Mouse (Mus musculus) hindbrain, embryonic 12.5 days (tissue): Measurements from ENCODE around the gene Thnsl2. TPM values are rescaled to one million over a fixed set of nuclear protein-coding genes. Genes with fewer than 3 reads are reported as not detected.
A peak's percentile ranks its signal among the peaks of the same experiment; 100 is the strongest.

Experiments
- ATAC-seq: fragments of 200-750 bp; cut with Nextera tagmentation; 2 replicates; pipeline ENCODE4 v1.8.0; 2017; ENCODE audit warnings: moderate TSS enrichment; ENCODE audit not compliant: low FRiP score
- H3K27ac ChIP-seq: fragments of 300-500 bp; sonication (generic); 2 replicates; pipeline ENCODE4 v1.5.1; 2016; ENCODE audit warnings: mild to moderate bottlenecking
- H3K27me3 ChIP-seq: fragments of 300-500 bp; sonication (generic); 2 replicates; pipeline ENCODE4 v1.6.1; 2016; ENCODE audit warnings: mild to moderate bottlenecking
- H3K36me3 ChIP-seq: fragments of 300-500 bp; sonication (generic); 2 replicates; pipeline ENCODE4 v1.6.1; 2016; ENCODE audit warnings: mild to moderate bottlenecking
- H3K4me1 ChIP-seq: fragments of 300-500 bp; sonication (generic); 2 replicates; pipeline ENCODE4 v1.6.1; 2016
- H3K4me2 ChIP-seq: fragments of 300-500 bp; sonication (generic); replicated peaks from 2 replicates; pipeline ENCODE4 v1.6.1; 2016; ENCODE audit warnings: mild to moderate bottlenecking
- H3K4me3 ChIP-seq: fragments of 300-500 bp; sonication (generic); 2 replicates; pipeline ENCODE4 v1.5.1; 2016; ENCODE audit warnings: mild to moderate bottlenecking
- H3K9ac ChIP-seq: fragments of 300-500 bp; sonication (generic); 2 replicates; pipeline ENCODE4 v1.6.1; 2016; ENCODE audit warnings: mild to moderate bottlenecking, moderate library complexity
- H3K9me3 ChIP-seq: fragments of 300-500 bp; sonication (generic); replicated peaks from 2 replicates; pipeline ENCODE4 v1.6.1; 2016; ENCODE audit warnings: mild to moderate bottlenecking
- WGBS: fragments of 180-500 bp; shearing (Covaris S2); methylation state at CpG from one replicate; pipeline ENCODE4 v1.1.7; 2016; 5-methylcytosine and 5-hydroxymethylcytosine counted together
- polyA plus RNA-seq: library from polyadenylated mRNA; unstranded; fragments of >200 nt; fragmentation: Nextera tagmentation; extraction: Ambion mirVana; gene quantifications from 2 replicates; pipeline ENCODE4 v1.2.1, GENCODE M21; 2016

Gene Thnsl2
- polyA plus RNA-seq, 1 experiment from 2014 or later = 5.4 TPM

GRCm38 (mm10) chr6:71156674-71157326 lies 12.6 kb upstream of the Thnsl2 start:
- Histone ChIP-seq H3K36me3 (no peaks in the 10 kb centered on the region), H3K9ac (no peak overlapping the region), H3K4me2 (no peak overlapping the region), H3K9me3 (no peaks in the 10 kb centered on the region), H3K27me3 (no peaks in the 10 kb centered on the region), H3K27ac (no peak overlapping the region), H3K4me3 (no peak overlapping the region), H3K4me1 (no peaks in the 10 kb centered on the region)
- no peak for ATAC-seq
- whole genome bisulfite sequencing = 81% methylated on average over 5 of the region's 5 CpGs

- Histone ChIP-seq H3K36me3 (no peaks in the 10 kb centered on the region), H3K27me3 (no peaks in the 10 kb centered on the region), H3K27ac (no peak overlapping the region), H3K4me1 (0 out of 2 replicates have a peak, but pooled peaks cover 3% of the 10 kb centered on the region), H3K9me3 (no peaks in the 10 kb centered on the region), H3K4me3 (no peak overlapping the region), H3K9ac (no peak overlapping the region), H3K4me2 (no peak overlapping the region)
- no peak for ATAC-seq
- WGBS = 81% methylated on average over 6 of the region's 6 CpGs
These were observed 10.6 kb upstream of the Thnsl2 start for GRCm38 (mm10) chr6:71154861-71155260.

DNA sequence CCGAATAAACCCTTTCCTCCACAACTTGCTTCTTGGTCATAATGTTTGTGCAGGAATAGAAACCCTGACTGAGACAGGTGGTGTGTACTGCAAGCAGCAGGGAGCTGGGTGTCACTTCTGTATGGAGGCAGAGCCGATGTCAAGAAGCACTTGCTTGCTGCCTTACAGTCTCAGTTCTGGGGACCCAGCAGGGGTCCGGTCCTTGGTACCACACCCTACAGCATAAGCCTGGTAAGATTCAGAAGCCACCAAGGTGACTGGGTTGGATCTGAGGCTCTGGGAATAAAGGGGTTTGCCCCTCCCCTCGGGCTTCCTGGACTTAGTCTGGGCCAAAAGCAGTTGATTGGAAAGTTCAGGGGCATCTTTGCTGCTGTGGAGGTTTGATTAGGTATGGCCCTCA lies 9.2 kb upstream of the Thnsl2 start:
- no peak overlapping the region for H3K4me3 ChIP-seq
- WGBS = 82% methylated on average over 4 of the region's 4 CpGs
- no peaks in the 10 kb centered on the region for H3K9me3 ChIP-seq
- no peaks in the 10 kb centered on the region for H3K36me3 ChIP-seq
- H3K4me1 ChIP-seq = 0 out of 2 replicates have a peak, but pooled peaks cover 3% of the 10 kb centered on the region
- H3K27ac ChIP-seq = no peak overlapping the region
- H3K4me2 ChIP-seq = no peak overlapping the region
- no peak for ATAC-seq
- H3K27me3 ChIP-seq = no peaks in the 10 kb centered on the region
- H3K9ac ChIP-seq = no peak overlapping the region

- Histone ChIP-seq H3K4me2 (no peak overlapping the region), H3K9ac (no peak overlapping the region), H3K4me3 (no peak overlapping the region), H3K36me3 (no peaks in the 10 kb centered on the region), H3K27ac (no peak overlapping the region), H3K27me3 (no peaks in the 10 kb centered on the region), H3K4me1 (0 out of 2 replicates have a peak, but pooled peaks cover 3% of the 10 kb centered on the region), H3K9me3 (no peaks in the 10 kb centered on the region)
- no peak for ATAC-seq
- WGBS = 41% methylated on average over 10 of the region's 10 CpGs
These were observed 6.9 kb upstream of the Thnsl2 start for GRCm38 (mm10) chr6:71151098-71151497.

GRCm38 (mm10) chr6:71149534-71149933 lies 5.3 kb upstream of the Thnsl2 start:
- Histone ChIP-seq H3K36me3 (no peaks in the 10 kb centered on the region), H3K9me3 (no peaks in the 10 kb centered on the region), H3K4me3 (no peak overlapping the region), H3K27me3 (no peaks in the 10 kb centered on the region), H3K27ac (no peak overlapping the region), H3K4me2 (no peak overlapping the region), H3K4me1 (0 out of 2 replicates have a peak, but pooled peaks cover 3% of the 10 kb centered on the region), H3K9ac (no peak overlapping the region)
- ATAC-seq = no peak
- WGBS = 17% methylated on average over 5 of the region's 5 CpGs

- ATAC-seq = no peak
- 0 out of 2 replicates have a peak, but pooled peaks cover 4% of the 10 kb centered on the region for H3K4me1 ChIP-seq
- 69% methylated on average over 6 of the region's 6 CpGs for WGBS
These were observed 4.1 kb upstream of the Thnsl2 start for GRCm38 (mm10) chr6:71148336-71148735.

DNA sequence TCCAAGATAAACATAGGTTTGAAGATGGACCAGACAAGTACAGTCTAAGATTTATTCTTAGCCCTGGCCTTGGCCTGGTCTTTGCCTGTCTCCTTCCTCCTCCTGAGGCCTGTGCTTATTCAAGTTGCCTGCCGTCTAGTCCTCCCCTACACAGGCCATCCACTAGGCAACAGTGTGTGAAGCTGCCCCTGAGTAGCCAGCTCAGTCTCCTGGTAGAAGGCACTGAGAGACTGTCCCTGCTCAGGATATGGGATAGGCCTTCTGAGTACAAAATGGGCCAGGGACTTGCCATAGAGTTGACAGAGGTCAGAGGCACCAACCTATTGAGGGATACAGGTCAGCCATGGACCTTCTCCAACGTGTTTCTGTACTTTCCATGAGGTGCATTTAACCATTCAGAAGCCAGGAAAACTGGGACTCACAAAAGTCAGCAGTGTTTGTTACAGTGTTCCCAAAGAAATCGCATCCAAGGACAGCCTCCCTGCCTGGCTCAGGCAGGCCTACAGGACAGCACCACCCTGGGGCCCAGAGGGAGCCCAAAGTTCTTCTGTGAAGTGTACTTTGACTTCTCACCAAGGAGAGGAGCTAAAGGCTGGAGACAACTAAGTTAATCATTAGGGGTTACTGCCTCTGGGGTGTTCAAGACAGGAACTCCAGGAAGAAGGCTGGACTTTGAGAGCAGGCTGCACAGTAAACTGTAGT lies 1.2 kb upstream of the Thnsl2 start:
- ATAC-seq = no peak
- Histone ChIP-seq H3K9ac (no peak overlapping the region), H3K9me3 (no peaks in the 10 kb centered on the region; the same call in 1 of the 2 replicates), H3K27ac (no peak overlapping the region), H3K4me1 (0 out of 2 replicates have a peak, but pooled peaks cover 3% of the 10 kb centered on the region), H3K36me3 (no peaks in the 10 kb centered on the region), H3K4me2 (no peak overlapping the region), H3K4me3 (no peak overlapping the region), H3K27me3 (peaks cover 3% of the 10 kb centered on the region; the same call in 1 of the 2 replicates)
- 75% methylated on average over 3 of the region's 3 CpGs for WGBS

More at GRCm38 (mm10) chr6:71148336-71148735, 4.1 kb upstream of the Thnsl2 start:
- Histone ChIP-seq H3K27me3 (no peaks in the 10 kb centered on the region), H3K9me3 (no peaks in the 10 kb centered on the region), H3K36me3 (no peaks in the 10 kb centered on the region), H3K4me3 (no peak overlapping the region), H3K4me2 (no peak overlapping the region), H3K27ac (no peak overlapping the region), H3K9ac (no peak overlapping the region)

DNA sequence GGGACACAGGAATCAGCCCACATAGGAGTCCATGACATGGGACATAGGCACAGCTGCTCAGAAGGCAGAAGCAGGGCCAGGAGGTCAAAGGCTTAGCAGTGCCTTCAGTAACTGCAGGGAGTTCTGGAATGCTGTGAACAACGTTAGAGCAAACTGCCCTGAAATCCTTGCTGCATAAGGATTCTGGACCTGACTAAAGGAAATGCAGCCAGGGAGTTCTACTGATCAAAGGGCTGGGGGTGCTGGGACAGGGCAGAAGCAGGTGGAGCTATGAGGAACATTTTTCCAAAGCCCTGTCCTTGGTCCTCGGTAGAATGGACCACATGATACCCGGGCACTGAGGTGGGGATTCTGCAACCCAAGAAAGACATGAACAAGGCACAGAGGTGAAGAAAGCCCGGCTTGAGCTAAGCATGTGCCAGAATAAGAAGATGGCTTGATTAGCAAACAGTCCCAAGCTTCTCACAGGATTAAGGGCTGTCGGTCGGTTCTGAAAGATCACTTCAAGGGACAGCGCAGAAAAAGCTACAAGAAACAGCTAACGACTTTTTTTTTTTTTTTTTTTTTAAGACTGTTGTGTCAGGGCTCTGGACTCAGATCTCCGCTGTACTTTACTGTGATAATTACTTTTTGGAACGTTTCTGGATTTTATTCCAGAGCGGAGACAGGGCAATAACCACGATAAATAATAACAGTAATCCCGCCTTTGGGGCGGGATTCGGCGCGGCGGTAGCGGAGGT lies 915 bp downstream of the Thnsl2 start:
- peak overlapping the region; percentile 84 for H3K4me2 ChIP-seq
- H3K27ac ChIP-seq = no peak overlapping the region

GRCm38 (mm10) chr6:71135031-71135430 lies 9.2 kb downstream of the Thnsl2 start:
- Histone ChIP-seq H3K4me3 (no peak overlapping the region), H3K9me3 (0 out of 2 replicates have a peak, but pooled peaks cover under 1% of the 10 kb centered on the region), H3K9ac (no peak overlapping the region), H3K4me1 (no peaks in the 10 kb centered on the region), H3K27me3 (no peaks in the 10 kb centered on the region), H3K36me3 (no peaks in the 10 kb centered on the region), H3K27ac (no peak overlapping the region), H3K4me2 (no peak overlapping the region)
- no peak for ATAC-seq
- 89% methylated on average over 3 of the region's 3 CpGs for WGBS

More for the DNA sequence above, 915 bp downstream of the Thnsl2 start:
- ATAC-seq = 0 out of 2 replicates have a peak, but pooled peaks have one; percentile 7
- Histone ChIP-seq H3K4me3 (peak overlapping the region; percentile 62), H3K9me3 (peaks cover 3% of the 10 kb centered on the region; the same call in 1 of the 2 replicates), H3K9ac (peak overlapping the region; percentile 73), H3K36me3 (no peaks in the 10 kb centered on the region), H3K4me1 (0 out of 2 replicates have a peak, but pooled peaks cover 3% of the 10 kb centered on the region), H3K27me3 (peaks cover 3% of the 10 kb centered on the region; the same call in 1 of the 2 replicates)
- 3% methylated on average over 19 of the region's 19 CpGs for WGBS

- H3K36me3 ChIP-seq = no peaks in the 10 kb centered on the region
- no peak overlapping the region for H3K9ac ChIP-seq
- no peak overlapping the region for H3K4me2 ChIP-seq
- no peak overlapping the region for H3K4me3 ChIP-seq
- H3K27ac ChIP-seq = no peak overlapping the region
- H3K4me1 ChIP-seq = no peaks in the 10 kb centered on the region
- no peaks in the 10 kb centered on the region for H3K9me3 ChIP-seq
- ATAC-seq = no peak
- H3K27me3 ChIP-seq = no peaks in the 10 kb centered on the region
- WGBS = 84% methylated on average over 11 of the region's 11 CpGs
These were observed 10.7 kb downstream of the Thnsl2 start for GRCm38 (mm10) chr6:71133559-71133958.

- Histone ChIP-seq H3K36me3 (no peaks in the 10 kb centered on the region), H3K4me1 (no peaks in the 10 kb centered on the region), H3K27me3 (no peaks in the 10 kb centered on the region), H3K9ac (no peak overlapping the region), H3K4me3 (no peak overlapping the region), H3K4me2 (no peak overlapping the region), H3K9me3 (no peaks in the 10 kb centered on the region), H3K27ac (no peak overlapping the region)
- ATAC-seq = no peak
These were observed 13.2 kb downstream of the Thnsl2 start for GRCm38 (mm10) chr6:71131038-71131437.

DNA sequence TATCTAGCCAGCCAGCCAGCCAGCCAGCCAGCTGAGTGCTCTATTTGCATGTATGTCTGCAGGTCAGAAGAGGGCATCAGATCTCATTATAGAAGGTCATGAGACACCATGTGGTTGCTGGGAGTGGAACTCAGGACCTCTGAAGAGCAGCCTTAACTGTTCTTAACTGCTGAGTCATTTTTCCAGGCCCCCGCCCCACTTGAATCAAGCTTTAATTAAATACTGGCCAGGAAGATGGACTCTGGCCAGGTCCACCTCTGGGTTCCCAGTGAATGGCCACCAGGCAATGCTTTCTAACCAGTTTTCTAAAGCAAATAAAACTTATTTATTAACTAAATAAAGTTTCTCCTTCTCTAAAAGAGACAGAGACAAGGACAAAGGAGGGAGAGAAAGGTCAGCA lies 14.0 kb downstream of the Thnsl2 start:
- Histone ChIP-seq H3K27me3 (no peaks in the 10 kb centered on the region), H3K27ac (no peak overlapping the region), H3K9me3 (no peaks in the 10 kb centered on the region), H3K4me1 (no peaks in the 10 kb centered on the region), H3K36me3 (no peaks in the 10 kb centered on the region), H3K9ac (no peak overlapping the region), H3K4me2 (no peak overlapping the region), H3K4me3 (no peak overlapping the region)
- 96% methylated on average over 1 of the region's 1 CpGs for WGBS
- ATAC-seq = no peak
